ENCODE assay signal across 17 mouse cellular contexts in genomic region chr3:66330896-66331579, GRCm38 (mm10). TPM values are rescaled to one million over a fixed set of nuclear protein-coding genes. Genes with fewer than 3 reads are reported as not detected.
DNase-seq lines count a peak whose midpoint lies in the region; ATAC-seq and TF ChIP-seq lines count a peak whose summit lies in the region.
"Had no signal": no experiment of that assay in that cellular context is flagged by ENCODE, and none has a peak within 500 bp of the region (broad histone marks: within the 10 kb centered on the region; RNA-seq: fewer than 3 reads in every experiment).

No protein-coding gene starts in this region.

- no peaks in the 10 kb centered on the region for H3K9me3 ChIP-seq in hindbrain, embryonic 12.5 days (replicated peaks)
- no peaks in the 10 kb centered on the region for H3K9me3 ChIP-seq in hindbrain, embryonic 11.5 days (ENCODE audit: control insufficient read depth, low read length)
- H3K9me3 ChIP-seq in lung, postnatal 0 days (ENCODE audit: low read length) = no peaks in the 10 kb centered on the region
- H3K9me3 ChIP-seq: forebrain, embryonic 15.5 days; G1E; heart, embryonic 12.5 days; kidney, embryonic 15.5 days; stomach, embryonic 15.5 days had no signal

- no peaks in the 10 kb centered on the region for H3K36me3 ChIP-seq in hindbrain, embryonic 12.5 days
- no peaks in the 10 kb centered on the region for H3K36me3 ChIP-seq in hindbrain, embryonic 11.5 days (ENCODE audit: control insufficient read depth, insufficient read depth, low read length)
- no peaks in the 10 kb centered on the region for H3K36me3 ChIP-seq in lung, postnatal 0 days (ENCODE audit: insufficient read depth, low read length)
- H3K36me3 ChIP-seq: forebrain, embryonic 15.5 days; G1E; heart, embryonic 12.5 days; kidney, embryonic 15.5 days; stomach, embryonic 15.5 days had no signal

- H3K4me3 ChIP-seq in hindbrain, embryonic 12.5 days = no peak overlapping the region
- no peak overlapping the region for H3K4me3 ChIP-seq in hindbrain, embryonic 11.5 days (ENCODE audit: low read depth, low read length)
- H3K4me3 ChIP-seq in lung, postnatal 0 days (ENCODE audit: low read depth, low read length) = 0 out of 2 replicates have a peak overlapping the region, but pooled peaks have one; percentile 3
- H3K4me3 ChIP-seq: forebrain, embryonic 15.5 days; heart, embryonic 12.5 days; kidney, embryonic 15.5 days; stomach, embryonic 15.5 days had no signal

- H3K4me1 ChIP-seq in hindbrain, embryonic 12.5 days = peaks cover 5% of the 10 kb centered on the region; the same call in 1 of the 2 replicates
- no peaks in the 10 kb centered on the region for H3K4me1 ChIP-seq in hindbrain, embryonic 11.5 days (replicated peaks; ENCODE audit: control insufficient read depth, insufficient read depth, low read length)
- no peaks in the 10 kb centered on the region for H3K4me1 ChIP-seq in lung, postnatal 0 days (ENCODE audit: insufficient read depth, low read depth, low read length)
- H3K4me1 ChIP-seq: heart, embryonic 12.5 days; kidney, embryonic 15.5 days; stomach, embryonic 15.5 days had no signal

- no peak overlapping the region for H3K4me2 ChIP-seq in hindbrain, embryonic 12.5 days (replicated peaks)
- H3K4me2 ChIP-seq in hindbrain, embryonic 11.5 days (replicated peaks; ENCODE audit: low read depth, low read length) = no peak overlapping the region
- no peak overlapping the region; the same call in 1 of the 2 replicates for H3K4me2 ChIP-seq in lung, postnatal 0 days (replicated peaks; ENCODE audit: low read depth, low read length)
- H3K4me2 ChIP-seq: forebrain, embryonic 15.5 days; heart, embryonic 12.5 days; kidney, embryonic 15.5 days; stomach, embryonic 15.5 days had no signal

- 0 out of 2 replicates have a peak, but pooled peaks have one; percentile 18 for TF ChIP-seq EP300 in lung, postnatal 0 days (IDR thresholded peaks at IDR 0.05)

- no peak for TF ChIP-seq CTCF in lung, postnatal 0 days (IDR thresholded peaks at IDR 0.05)

- no peak overlapping the region for H3K9ac ChIP-seq in hindbrain, embryonic 12.5 days
- no peak overlapping the region for H3K9ac ChIP-seq in hindbrain, embryonic 11.5 days (ENCODE audit: low read depth, low read length)
- no peak overlapping the region for H3K9ac ChIP-seq in lung, postnatal 0 days (replicated peaks; ENCODE audit: low read depth)
- H3K9ac ChIP-seq: forebrain, embryonic 15.5 days; heart, embryonic 12.5 days; kidney, embryonic 15.5 days; liver, embryonic 14.5 days; stomach, embryonic 15.5 days had no signal

- no peak for DNase-seq in hindbrain, embryonic 11.5 days (ENCODE audit: low spot score)
- DNase-seq in lung, postnatal 0 days (ENCODE audit: low spot score) = peak; percentile 74
- no peak for DNase-seq in urinary bladder, postnatal 10 days (ENCODE audit: low spot score)
- no peak for DNase-seq in adipocyte (ENCODE audit: low spot score)

- no peak overlapping the region for H3K27ac ChIP-seq in hindbrain, embryonic 12.5 days
- H3K27ac ChIP-seq in hindbrain, embryonic 11.5 days (ENCODE audit: low read depth, low read length) = no peak overlapping the region
- H3K27ac ChIP-seq in lung, postnatal 0 days (ENCODE audit: low read length) = no peak overlapping the region
- H3K27ac ChIP-seq: forebrain, embryonic 15.5 days; hindbrain, postnatal 0 days; kidney, embryonic 15.5 days; liver, embryonic 14.5 days; stomach, embryonic 15.5 days had no signal

- no peaks in the 10 kb centered on the region for H3K27me3 ChIP-seq in hindbrain, embryonic 12.5 days
- H3K27me3 ChIP-seq in hindbrain, embryonic 11.5 days (ENCODE audit: control insufficient read depth, insufficient read depth, low read length) = no peaks in the 10 kb centered on the region
- no peaks in the 10 kb centered on the region for H3K27me3 ChIP-seq in lung, postnatal 0 days (replicated peaks; ENCODE audit: insufficient read depth, low read length)
- H3K27me3 ChIP-seq: forebrain, embryonic 15.5 days; heart, embryonic 12.5 days; kidney, embryonic 15.5 days; stomach, embryonic 15.5 days had no signal

- WGBS in hindbrain, embryonic 12.5 days = 84% methylated on average over 15 of the region's 15 CpGs
- WGBS in hindbrain, embryonic 11.5 days = 84% methylated on average over 15 of the region's 15 CpGs
- WGBS in lung, postnatal 0 days = 57% methylated on average over 15 of the region's 15 CpGs

- ATAC-seq in hindbrain, embryonic 12.5 days (ENCODE audit: low FRiP score) = 0 out of 2 replicates have a peak, but pooled peaks have one; percentile 7
- ATAC-seq in hindbrain, embryonic 11.5 days (ENCODE audit: low FRiP score) = no peak
- peak; percentile 52 for ATAC-seq in granulocyte monocyte progenitor cell, adult 5-6 weeks (replicated peaks; ENCODE audit: poor library complexity, severe bottlenecking)
- ATAC-seq in lung, postnatal 0 days = peak; percentile 90
- ATAC-seq in megakaryocyte-erythroid progenitor cell, adult 5-6 weeks (replicated peaks; ENCODE audit: low FRiP score, low TSS enrichment, poor library complexity, severe bottlenecking) = 0 out of 2 replicates have a peak, but pooled peaks have one; percentile 31
- ATAC-seq: intestine, postnatal 0 days had no signal

RNA-seq across cellular contexts. Expression of gene Veph1, which starts 34.4 kb away (rescaled TPM):
- 20.1 and 21.8 TPM in 2 replicates for polyA plus RNA-seq in hindbrain, embryonic 12.5 days (2016; fragmentation: Nextera tagmentation; extraction: Ambion mirVana)
- 17.2 and 26.2 TPM in 2 replicates for polyA plus RNA-seq in hindbrain, embryonic 11.5 days (2014; fragmentation: Nextera tagmentation; extraction: Ambion mirVana)
- total RNA-seq in granulocyte monocyte progenitor cell, adult 5-6 weeks (2014; fragmentation: Nextera tagmentation) = not detected in 2 replicates
- not detected in 2 replicates for total RNA-seq in granulocyte monocyte progenitor cell, adult 5-6 weeks (2017)
- polyA plus RNA-seq in lung, postnatal 0 days (2015; fragmentation: Nextera tagmentation; extraction: Ambion mirVana) = 3.0 and 5.1 TPM in 2 replicates
- total RNA-seq in megakaryocyte-erythroid progenitor cell, adult 5-6 weeks (2014; fragmentation: Nextera tagmentation) = not detected in 2 replicates
- total RNA-seq in megakaryocyte-erythroid progenitor cell, adult 5-6 weeks (2017) = not detected in 2 replicates
- total RNA-seq: megakaryocyte, adult 5-6 weeks had no signal
- polyA plus RNA-seq: G1E; intestine, postnatal 0 days; thymus, postnatal 0 days had no signal
